Mouse (Mus musculus): ENCODE measurements at regions not wholly inside any gene's neighbourhood (a gene's known extent, or its start where the extent isn't known, plus 50 kb on each side); places are given as distances from the start of the nearest gene placed in this dataset.
A peak's percentile ranks its signal among the peaks of the same experiment; 100 is the strongest.

DNA sequence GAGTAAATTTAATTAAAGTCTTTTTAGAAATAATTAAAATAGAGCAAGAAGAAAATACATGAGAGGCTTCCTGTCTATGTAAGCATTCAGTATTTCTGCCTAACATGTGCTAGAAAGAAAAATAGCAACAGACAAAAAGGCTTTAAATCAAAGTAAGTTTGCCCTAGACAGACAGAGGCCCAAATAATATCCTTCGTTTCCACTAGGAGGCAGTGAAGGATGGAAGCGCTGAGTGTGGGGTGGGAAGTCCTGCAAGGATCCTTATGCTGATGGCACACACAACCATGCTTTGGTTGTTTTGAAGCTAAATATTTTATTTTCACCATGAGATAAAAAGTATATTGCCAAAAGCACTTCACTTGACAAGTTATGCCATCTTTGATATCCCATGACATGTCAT is 527.1 kb upstream of the Hs3st1 start:
- TF ChIP-seq CTCF (IDR thresholded peaks at IDR 0.05; ENCODE audit: low read depth, low read length) (peak; percentile 17), POLR2A (IDR thresholded peaks at IDR 0.05; ENCODE audit: insufficient read depth, low read length) (no peak), EP300 (IDR thresholded peaks at IDR 0.05; ENCODE audit: insufficient read depth, low read depth, low read length) (no peak)

Data from ES-Bruce4 (cell line).